ENCODE assay signal across 7 mouse cellular contexts in the genomic region with DNA sequence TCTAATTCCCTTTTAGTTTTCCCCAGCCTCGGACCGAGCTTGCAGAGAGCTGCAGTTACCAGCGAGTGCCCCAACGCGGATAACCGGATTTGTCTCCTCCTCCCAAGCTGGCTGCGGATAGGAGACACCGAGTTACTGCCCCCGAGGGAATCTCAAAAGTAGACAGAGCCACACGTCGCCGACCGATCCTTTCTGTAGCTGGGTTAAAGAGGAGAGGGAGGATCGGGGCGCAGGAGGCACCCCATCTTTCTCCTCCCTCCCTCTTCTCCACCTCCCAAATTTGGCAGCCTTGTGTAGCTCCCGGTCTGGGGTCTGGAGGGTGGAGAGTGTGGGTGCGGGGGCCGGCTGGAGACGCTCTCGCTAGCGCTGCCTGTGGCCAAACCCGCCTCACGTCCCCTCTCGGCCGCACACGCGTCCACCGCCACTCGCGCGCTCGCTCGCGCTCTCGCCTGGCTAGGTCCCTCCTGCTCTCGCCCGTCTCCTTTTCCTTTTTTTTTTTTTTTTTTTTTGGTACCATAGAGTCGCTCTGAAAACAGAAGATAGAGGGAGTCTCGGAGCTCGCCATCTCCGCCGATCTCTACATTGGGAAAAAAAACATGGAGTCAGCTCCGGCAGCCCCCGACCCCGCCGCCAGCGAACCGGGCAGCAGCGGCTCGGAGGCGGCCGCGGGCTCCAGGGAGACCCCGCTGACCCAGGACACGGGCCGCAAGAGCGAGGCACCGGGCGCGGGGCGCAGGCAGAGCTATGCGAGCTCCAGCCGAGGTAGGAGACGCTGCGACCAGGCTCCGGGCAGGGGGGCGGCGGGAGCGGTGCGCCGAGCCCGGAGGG. TPM values are rescaled to one million over a fixed set of nuclear protein-coding genes. Genes with fewer than 3 reads are reported as not detected.
DNase-seq lines count a peak whose midpoint lies in the region; ATAC-seq and TF ChIP-seq lines count a peak whose summit lies in the region.

Gene Rora (plus strand): TSS at position 576 of the 828 bp plus-strand sequence.

- H3K4me3 ChIP-seq in bone marrow, adult 2 months (replicated peaks; ENCODE audit: control insufficient read depth, low read depth, low read length): no peak within 1 kb of the TSS
- H3K4me3 ChIP-seq in embryonic facial prominence, embryonic 10.5 days: peak within 1 kb of the TSS; percentile 89
- peak within 1 kb of the TSS; percentile 86 for H3K4me3 ChIP-seq in intestine, embryonic 16.5 days (ENCODE audit: low read length)
- H3K4me3 ChIP-seq in midbrain, embryonic 12.5 days: peak within 1 kb of the TSS; percentile 83
- H3K4me3 ChIP-seq in stomach, embryonic 16.5 days (replicated peaks; ENCODE audit: low read length): peak within 1 kb of the TSS; percentile 81

- peak; percentile 82 for DNase-seq in embryonic facial prominence, embryonic 10.5 days (ENCODE audit: low spot score)
- peak; percentile 72 to 78 for DNase-seq in left cerebral cortex, postnatal 36 days (ENCODE audit: low spot score in 2 of 2)

- H3K9ac ChIP-seq in intestine, embryonic 16.5 days (ENCODE audit: low read depth, low read length): peak within 1 kb of the TSS; percentile 88
- peak within 1 kb of the TSS; percentile 81 for H3K9ac ChIP-seq in midbrain, embryonic 12.5 days (replicated peaks)
- peak within 1 kb of the TSS; percentile 90 for H3K9ac ChIP-seq in stomach, embryonic 16.5 days (ENCODE audit: low read length)

- no peaks in the 10 kb centered on the region for H3K4me1 ChIP-seq in bone marrow, adult 2 months (ENCODE audit: control insufficient read depth, insufficient read depth, low read length)
- H3K4me1 ChIP-seq in embryonic facial prominence, embryonic 10.5 days: peaks cover 29% of the 10 kb centered on the region
- no peaks in the 10 kb centered on the region for H3K4me1 ChIP-seq in intestine, embryonic 16.5 days (ENCODE audit: control insufficient read depth, insufficient read depth, low read length)
- peaks cover 29% of the 10 kb centered on the region for H3K4me1 ChIP-seq in midbrain, embryonic 12.5 days
- peaks cover 5% of the 10 kb centered on the region for H3K4me1 ChIP-seq in stomach, embryonic 16.5 days (ENCODE audit: control insufficient read depth, insufficient read depth, low read length)

- no peaks in the 10 kb centered on the region for H3K36me3 ChIP-seq in embryonic facial prominence, embryonic 10.5 days (replicated peaks)
- no peaks in the 10 kb centered on the region for H3K36me3 ChIP-seq in intestine, embryonic 16.5 days (ENCODE audit: control insufficient read depth, insufficient read depth, low read length)
- no peaks in the 10 kb centered on the region for H3K36me3 ChIP-seq in midbrain, embryonic 12.5 days
- no peaks in the 10 kb centered on the region for H3K36me3 ChIP-seq in stomach, embryonic 16.5 days (ENCODE audit: control insufficient read depth, insufficient read depth, low read length)

- intact Hi-C loops in left cerebral cortex, postnatal 36 days (cut with DNase I): loop anchor here (2.0 to 5.0 kb wide), 3 partner anchors 34 to 636 kb away; no protein-coding TSS in a partner anchor

- peak within 1 kb of the TSS; percentile 48; the same call in 1 of the 2 replicates for H3K27ac ChIP-seq in bone marrow, adult 2 months (ENCODE audit: control insufficient read depth, insufficient read depth, low read depth, low read length, poor library complexity)
- H3K27ac ChIP-seq in embryonic facial prominence, embryonic 10.5 days (replicated peaks): peak within 1 kb of the TSS; percentile 93
- H3K27ac ChIP-seq in intestine, embryonic 16.5 days (ENCODE audit: low read length): peak within 1 kb of the TSS; percentile 89
- peak within 1 kb of the TSS; percentile 95 for H3K27ac ChIP-seq in midbrain, embryonic 12.5 days (replicated peaks)
- H3K27ac ChIP-seq in stomach, embryonic 16.5 days (ENCODE audit: low read length): peak within 1 kb of the TSS; percentile 94

- ATAC-seq in granulocyte monocyte progenitor cell, adult 5-6 weeks (replicated peaks; ENCODE audit: poor library complexity, severe bottlenecking): peak; percentile 40
- ATAC-seq in intestine, embryonic 16.5 days: peak; percentile 73
- ATAC-seq in midbrain, embryonic 12.5 days (ENCODE audit: low FRiP score, low read depth): peak; percentile 82
- ATAC-seq in stomach, embryonic 16.5 days (ENCODE audit: insufficient read depth, low FRiP score): peak; percentile 80

- H3K27me3 ChIP-seq in embryonic facial prominence, embryonic 10.5 days (replicated peaks; ENCODE audit: low read depth, poor library complexity, severe bottlenecking): peaks cover 26% of the 10 kb centered on the region
- no peaks in the 10 kb centered on the region; the same call in 1 of the 2 replicates for H3K27me3 ChIP-seq in intestine, embryonic 16.5 days (replicated peaks; ENCODE audit: control insufficient read depth, insufficient read depth, low read length)
- H3K27me3 ChIP-seq in midbrain, embryonic 12.5 days: peaks cover 5% of the 10 kb centered on the region
- H3K27me3 ChIP-seq in stomach, embryonic 16.5 days (ENCODE audit: control insufficient read depth, insufficient read depth, low read length): no peaks in the 10 kb centered on the region

- H3K4me2 ChIP-seq in intestine, embryonic 16.5 days (ENCODE audit: low read depth, low read length): peak within 1 kb of the TSS; percentile 72
- H3K4me2 ChIP-seq in midbrain, embryonic 12.5 days (replicated peaks): peak within 1 kb of the TSS; percentile 92
- peak within 1 kb of the TSS; percentile 89 for H3K4me2 ChIP-seq in stomach, embryonic 16.5 days (ENCODE audit: low read depth, low read length)

- no peak for TF ChIP-seq POLR2A in bone marrow, adult 2 months (IDR thresholded peaks at IDR 0.05; ENCODE audit: borderline replicate concordance, control insufficient read depth, low read depth, low read length)

- H3K9me3 ChIP-seq in embryonic facial prominence, embryonic 10.5 days: no peaks in the 10 kb centered on the region
- no peaks in the 10 kb centered on the region for H3K9me3 ChIP-seq in intestine, embryonic 16.5 days (ENCODE audit: control insufficient read depth, low read length)
- H3K9me3 ChIP-seq in midbrain, embryonic 12.5 days: no peaks in the 10 kb centered on the region
- H3K9me3 ChIP-seq in stomach, embryonic 16.5 days (replicated peaks; ENCODE audit: control insufficient read depth, low read length): no peaks in the 10 kb centered on the region

- WGBS in bone marrow, adult 2 months: 2% methylated on average over 72 of the region's 72 CpGs
- under 1% methylated on average over 72 of the region's 72 CpGs for WGBS in embryonic facial prominence, embryonic 10.5 days
- WGBS in intestine, embryonic 16.5 days: under 1% methylated on average over 68 of the region's 72 CpGs
- WGBS in midbrain, embryonic 12.5 days: under 1% methylated on average over 67 of the region's 72 CpGs
- WGBS in stomach, embryonic 16.5 days: under 1% methylated on average over 71 of the region's 72 CpGs

- TF ChIP-seq CTCF in bone marrow, adult 2 months (IDR thresholded peaks at IDR 0.05; ENCODE audit: control insufficient read depth, insufficient read depth, low read length): no peak

RNA-seq across cellular contexts. Expression of gene Rora, which starts in this region (rescaled TPM):
- polyA plus RNA-seq in bone marrow, adult 2 months (2011; ENCODE audit: insufficient read depth, insufficient read length, low replicate concordance, missing spikeins): 0.52 and 0.85 TPM in 2 replicates
- polyA plus RNA-seq in embryonic facial prominence, embryonic 10.5 days (2016; fragmentation: Nextera tagmentation; extraction: Ambion mirVana): 5.1 and 6.6 TPM in 2 replicates
- total RNA-seq in granulocyte monocyte progenitor cell, adult 5-6 weeks (2014; fragmentation: Nextera tagmentation): 0.32 and 0.73 TPM in 2 replicates
- 0.15 and 0.34 TPM in 2 replicates for total RNA-seq in granulocyte monocyte progenitor cell, adult 5-6 weeks (2017)
- 4.0 and 4.5 TPM in 2 replicates for polyA plus RNA-seq in intestine, embryonic 16.5 days (2015; fragmentation: Nextera tagmentation; extraction: Ambion mirVana)
- total RNA-seq in left cerebral cortex, postnatal 36 days (2021): 10 to 100 TPM; 69.0 to 81.9 TPM
- 6.9 and 8.9 TPM in 2 replicates for polyA plus RNA-seq in midbrain, embryonic 12.5 days (2016; fragmentation: Nextera tagmentation; extraction: Ambion mirVana)
- polyA plus RNA-seq in stomach, embryonic 16.5 days (2015; fragmentation: Nextera tagmentation; extraction: Ambion mirVana): 5.6 and 8.4 TPM in 2 replicates

Comparison
In these comparisons a context has a peak if more than half of its experiments do, and no peak if none do; other contexts are left out.
1. RNA of gene Rora (total RNA-seq): 69.0 to 81.9 TPM in left cerebral cortex, postnatal 36 days; 0.15 to 0.73 TPM in granulocyte monocyte progenitor cell, adult 5-6 weeks; every median in the first group is over 10 times any median in the second.
2. Peak in ATAC-seq in granulocyte monocyte progenitor cell, adult 5-6 weeks; RNA of the gene not detected or under 1 TPM.
3. Peak in every context shown above with its lines, with median percentiles within 50 percentile points of each other: H3K27ac ChIP-seq, ATAC-seq, H3K4me2 ChIP-seq and H3K9ac ChIP-seq.